In genomic region chr7:28576271-28576914, GRCm38 (mm10) we compare ENCODE assay signal across 8 mouse cellular contexts. TPM values are rescaled to one million over a fixed set of nuclear protein-coding genes. Genes with fewer than 3 reads are reported as not detected.
DNase-seq lines count a peak whose midpoint lies in the region; ATAC-seq lines count a peak whose summit lies in the region.

No protein-coding gene starts in this region.

- H3K4me2 ChIP-seq in embryonic facial prominence, embryonic 13.5 days: no peak overlapping the region
- no peak overlapping the region for H3K4me2 ChIP-seq in heart, embryonic 15.5 days
- H3K4me2 ChIP-seq in lung, embryonic 16.5 days (ENCODE audit: low read depth, low read length): peak overlapping the region; percentile 30

- H3K9ac ChIP-seq in embryonic facial prominence, embryonic 13.5 days: peak overlapping the region; percentile 53
- no peak overlapping the region for H3K9ac ChIP-seq in heart, embryonic 15.5 days
- H3K9ac ChIP-seq in lung, embryonic 16.5 days (ENCODE audit: low read length): peak overlapping the region; percentile 49

- H3K9me3 ChIP-seq in embryonic facial prominence, embryonic 13.5 days: no peaks in the 10 kb centered on the region
- no peaks in the 10 kb centered on the region for H3K9me3 ChIP-seq in heart, embryonic 15.5 days (replicated peaks)
- no peaks in the 10 kb centered on the region for H3K9me3 ChIP-seq in lung, embryonic 16.5 days (ENCODE audit: control insufficient read depth, low read length)

- ATAC-seq in embryonic facial prominence, embryonic 13.5 days (ENCODE audit: insufficient number of reproducible peaks, insufficient read depth, low FRiP score, low TSS enrichment, low read depth): peak; percentile 61
- ATAC-seq in heart, embryonic 15.5 days (replicated peaks; ENCODE audit: insufficient number of reproducible peaks, insufficient read depth, low FRiP score, low read depth): peak; percentile 43
- peak; percentile 82 for ATAC-seq in lung, embryonic 16.5 days (ENCODE audit: low read depth)

- no peaks in the 10 kb centered on the region for H3K36me3 ChIP-seq in embryonic facial prominence, embryonic 13.5 days
- H3K36me3 ChIP-seq in heart, embryonic 15.5 days: no peaks in the 10 kb centered on the region
- H3K36me3 ChIP-seq in lung, embryonic 16.5 days (ENCODE audit: control insufficient read depth, insufficient read depth, low read length): 0 out of 2 replicates have a peak, but pooled peaks cover 2% of the 10 kb centered on the region

- DNase-seq in cerebellum, postnatal 25 days: peak; percentile 42 to 63
- no peak for DNase-seq in cerebellum, adult 8-10 months
- peak; percentile 69 to 90 for DNase-seq in kidney, postnatal 25 days
- DNase-seq in urinary bladder, postnatal 36 days (ENCODE audit: low spot score in 2 of 2): peak; percentile 83 to 85
- no peak for DNase-seq in frontal cortex, postnatal 25 days (ENCODE audit: low spot score in 2 of 2)

- H3K4me1 ChIP-seq in embryonic facial prominence, embryonic 13.5 days: peaks cover 61% of the 10 kb centered on the region
- H3K4me1 ChIP-seq in heart, embryonic 15.5 days (replicated peaks): peaks cover 69% of the 10 kb centered on the region
- peaks cover 62% of the 10 kb centered on the region for H3K4me1 ChIP-seq in lung, embryonic 16.5 days (replicated peaks; ENCODE audit: control insufficient read depth, insufficient read depth, low read length)

- 74% methylated on average over 5 of the region's 5 CpGs for WGBS in embryonic facial prominence, embryonic 13.5 days
- WGBS in heart, embryonic 15.5 days: 63% methylated on average over 5 of the region's 5 CpGs
- WGBS in lung, embryonic 16.5 days: 53% methylated on average over 5 of the region's 5 CpGs

- no peaks in the 10 kb centered on the region for H3K27me3 ChIP-seq in embryonic facial prominence, embryonic 13.5 days
- H3K27me3 ChIP-seq in heart, embryonic 15.5 days: no peaks in the 10 kb centered on the region
- no peaks in the 10 kb centered on the region for H3K27me3 ChIP-seq in lung, embryonic 16.5 days (ENCODE audit: control insufficient read depth, insufficient read depth, low read depth, low read length)

- H3K27ac ChIP-seq in embryonic facial prominence, embryonic 13.5 days: peak overlapping the region; percentile 78
- peak overlapping the region; percentile 63 for H3K27ac ChIP-seq in heart, embryonic 15.5 days
- peak overlapping the region; percentile 94 for H3K27ac ChIP-seq in lung, embryonic 16.5 days (ENCODE audit: low read length)

- no peak overlapping the region for H3K4me3 ChIP-seq in embryonic facial prominence, embryonic 13.5 days
- no peak overlapping the region for H3K4me3 ChIP-seq in heart, embryonic 15.5 days
- peak overlapping the region; percentile 14; the same call in 1 of the 2 replicates for H3K4me3 ChIP-seq in lung, embryonic 16.5 days (ENCODE audit: low read length)

RNA-seq across cellular contexts. Expression of gene Samd4b, which starts 21.6 kb away (rescaled TPM):
- polyA plus RNA-seq in embryonic facial prominence, embryonic 13.5 days (2015; fragmentation: Nextera tagmentation; extraction: Ambion mirVana): 32.8 and 33.3 TPM in 2 replicates
- 17.9 and 25.6 TPM in 2 replicates for polyA plus RNA-seq in heart, embryonic 15.5 days (2015; fragmentation: Nextera tagmentation; extraction: Ambion mirVana)
- 11.9 and 15.1 TPM in 2 replicates for polyA plus RNA-seq in lung, embryonic 16.5 days (2015; fragmentation: Nextera tagmentation; extraction: Ambion mirVana)

RNA-seq across cellular contexts. Expression of gene Pak4, which starts 21.6 kb away (rescaled TPM):
- polyA plus RNA-seq in embryonic facial prominence, embryonic 13.5 days (2015; fragmentation: Nextera tagmentation; extraction: Ambion mirVana): 35.8 and 36.0 TPM in 2 replicates
- 23.3 and 32.3 TPM in 2 replicates for polyA plus RNA-seq in heart, embryonic 15.5 days (2015; fragmentation: Nextera tagmentation; extraction: Ambion mirVana)
- 58.2 and 60.5 TPM in 2 replicates for polyA plus RNA-seq in lung, embryonic 16.5 days (2015; fragmentation: Nextera tagmentation; extraction: Ambion mirVana)

RNA-seq across cellular contexts. Expression of gene Nccrp1, which starts 29.3 kb away (rescaled TPM):
- polyA plus RNA-seq in embryonic facial prominence, embryonic 13.5 days (2015; fragmentation: Nextera tagmentation; extraction: Ambion mirVana): 0.18 TPM in 1 of 2 replicates, not detected in the other
- not detected in 2 replicates for polyA plus RNA-seq in heart, embryonic 15.5 days (2015; fragmentation: Nextera tagmentation; extraction: Ambion mirVana)
- polyA plus RNA-seq in lung, embryonic 16.5 days (2015; fragmentation: Nextera tagmentation; extraction: Ambion mirVana): not detected in 2 replicates

RNA-seq across cellular contexts. Expression of gene Sycn, which starts 35.7 kb away (rescaled TPM):
- not detected in 2 replicates for polyA plus RNA-seq in embryonic facial prominence, embryonic 13.5 days (2015; fragmentation: Nextera tagmentation; extraction: Ambion mirVana)
- polyA plus RNA-seq in heart, embryonic 15.5 days (2015; fragmentation: Nextera tagmentation; extraction: Ambion mirVana): not detected in 2 replicates
- polyA plus RNA-seq in lung, embryonic 16.5 days (2015; fragmentation: Nextera tagmentation; extraction: Ambion mirVana): not detected in 2 replicates

RNA-seq across cellular contexts. Expression of gene Ifnl3, which starts 53.8 kb away (rescaled TPM):
- polyA plus RNA-seq in embryonic facial prominence, embryonic 13.5 days (2015; fragmentation: Nextera tagmentation; extraction: Ambion mirVana): not detected in 2 replicates
- polyA plus RNA-seq in heart, embryonic 15.5 days (2015; fragmentation: Nextera tagmentation; extraction: Ambion mirVana): not detected in 2 replicates
- not detected in 2 replicates for polyA plus RNA-seq in lung, embryonic 16.5 days (2015; fragmentation: Nextera tagmentation; extraction: Ambion mirVana)

Comparison
In these comparisons a context has a peak if more than half of its experiments do, and no peak if none do; other contexts are left out.
1. DNase-seq: peak in cerebellum, postnatal 25 days (2 of 2), kidney, postnatal 25 days (2 of 2) and urinary bladder, postnatal 36 days (2 of 2); none in cerebellum, adult 8-10 months (single experiment) and frontal cortex, postnatal 25 days (0 of 2).
2. Peak in every context shown above with its lines, with median percentiles within 50 percentile points of each other: ATAC-seq and H3K27ac ChIP-seq.